Mouse (Mus musculus) gonadal fat pad, adult 2 months (tissue): ENCODE measurements around the gene Ubxn2a. TPM values are rescaled to one million over a fixed set of nuclear protein-coding genes. Genes with fewer than 3 reads are reported as not detected.

Experiments
- DNase-seq: peaks from one replicate; pipeline ENCODE4 v3.0.0-alpha.2; 2012; ENCODE audit warnings: low read depth
- polyA plus RNA-seq: library from polyadenylated mRNA; depleted of rRNA; stranded (reverse); fragments of >200 nt; gene quantifications from 2 replicates; pipeline ENCODE4 v1.2.3, GENCODE M21; 2012; rRNA removed

Ubxn2a gene
- polyA plus RNA-seq, 1 experiment: 9.4 TPM

DNA sequence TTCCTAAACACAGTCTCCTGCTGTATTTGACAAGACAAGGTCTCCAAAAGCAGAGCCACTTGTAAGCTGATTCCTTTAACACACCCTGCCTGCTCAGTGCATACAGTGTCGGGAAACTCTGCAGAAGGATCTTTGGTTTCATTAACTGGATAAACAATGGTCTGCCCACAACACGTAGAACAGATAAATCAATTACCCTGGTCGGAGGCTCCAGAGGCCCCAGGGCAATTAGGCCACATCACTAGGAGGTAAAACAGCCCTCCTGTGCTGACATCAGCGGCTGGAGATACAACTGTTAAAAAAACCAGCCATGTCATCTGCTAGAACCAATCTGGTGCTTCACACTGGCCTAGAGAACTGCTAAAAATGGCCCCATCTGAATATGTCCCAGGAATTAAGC is 70.5 kb downstream of the Ubxn2a start:
- no peak for DNase-seq

Other genes with a start within 250 kb of the Ubxn2a start
- gene Fam228a, start 169.3 kb downstream of the Ubxn2a start, polyA plus RNA-seq: 0.54 and 0.69 TPM in 2 replicates
- 1.0 and 2.1 TPM in 2 replicates for gene Pfn4, start 138.7 kb downstream of the Ubxn2a start, polyA plus RNA-seq
- 1.4 TPM in 2 replicates for gene Fam228b, start 138.4 kb downstream of the Ubxn2a start, polyA plus RNA-seq
- 57.7 and 74.4 TPM in 2 replicates for gene Sf3b6, start 90.2 kb downstream of the Ubxn2a start, polyA plus RNA-seq
- gene Fkbp1b, start 66.1 kb downstream of the Ubxn2a start, polyA plus RNA-seq: 13.0 and 16.6 TPM in 2 replicates
- 7.9 and 8.8 TPM in 2 replicates for gene Wdcp, start 64.4 kb downstream of the Ubxn2a start, polyA plus RNA-seq
- gene Mfsd2b, start 33.3 kb downstream of the Ubxn2a start, polyA plus RNA-seq: 0.72 and 1.1 TPM in 2 replicates
- 6.9 and 9.4 TPM in 2 replicates for gene Atad2b, start 9.6 kb upstream of the Ubxn2a start, polyA plus RNA-seq